10 mouse cellular contexts compared by ENCODE assay signal in genomic region chr10:79884446-79884845, GRCm38 (mm10). TPM values are rescaled to one million over a fixed set of nuclear protein-coding genes. Genes with fewer than 3 reads are reported as not detected.
DNase-seq lines count a peak whose midpoint lies in the region; ATAC-seq lines count a peak whose summit lies in the region.
"Had no signal": no experiment of that assay in that cellular context is flagged by ENCODE, and none has a peak within 500 bp of the region (broad histone marks: within the 10 kb centered on the region; RNA-seq: fewer than 3 reads in every experiment).

No protein-coding gene starts in this region.

- peak; percentile 67 to 89 for DNase-seq in adrenal gland, adult (ENCODE audit: inconsistent age in 2 of 2, low spot score in 1 of 2)
- no peak for DNase-seq in adrenal gland, postnatal 4 days (ENCODE audit: low spot score in 2 of 2)
- DNase-seq in kidney, postnatal 10 days, result peak; percentile 83
- peak; percentile 67 for DNase-seq in ovary, postnatal 36 days (ENCODE audit: low spot score)
- DNase-seq in midbrain, embryonic 10.5 days (ENCODE audit: low spot score), result no peak

- 78% methylated on average over 4 of the region's 4 CpGs for WGBS in midbrain, embryonic 10.5 days
- 59% methylated on average over 4 of the region's 4 CpGs for WGBS in forebrain, embryonic 15.5 days

- H3K27me3 ChIP-seq in megakaryocyte, embryonic 14.5 days (replicated peaks), result peaks cover 3% of the 10 kb centered on the region
- peaks cover 58% of the 10 kb centered on the region for H3K27me3 ChIP-seq in midbrain, embryonic 10.5 days (ENCODE audit: low read depth, poor library complexity, severe bottlenecking)
- H3K27me3 ChIP-seq in forebrain, embryonic 15.5 days, result peaks cover 17% of the 10 kb centered on the region

- no peak for ATAC-seq in megakaryocyte, adult 5-6 weeks (ENCODE audit: poor library complexity, severe bottlenecking)
- no peak for ATAC-seq in forebrain, embryonic 15.5 days (replicated peaks)

- H3K36me3 ChIP-seq in megakaryocyte, embryonic 14.5 days (replicated peaks; ENCODE audit: low read length), result no peaks in the 10 kb centered on the region
- no peaks in the 10 kb centered on the region for H3K36me3 ChIP-seq in midbrain, embryonic 10.5 days
- H3K36me3 ChIP-seq in forebrain, embryonic 15.5 days, result no peaks in the 10 kb centered on the region
- H3K36me3 ChIP-seq: midbrain, embryonic 12.5 days had no signal

- H3K4me1 ChIP-seq in megakaryocyte, embryonic 14.5 days, result peaks cover 77% of the 10 kb centered on the region
- peaks cover 30% of the 10 kb centered on the region for H3K4me1 ChIP-seq in midbrain, embryonic 10.5 days
- peaks cover 6% of the 10 kb centered on the region for H3K4me1 ChIP-seq in forebrain, embryonic 15.5 days

- no peak overlapping the region for H3K27ac ChIP-seq in midbrain, embryonic 10.5 days (replicated peaks)
- no peak overlapping the region for H3K27ac ChIP-seq in forebrain, embryonic 15.5 days (replicated peaks)
- H3K27ac ChIP-seq: midbrain, embryonic 12.5 days had no signal

- H3K4me3 ChIP-seq in megakaryocyte, embryonic 14.5 days (replicated peaks), result peak overlapping the region; percentile 38
- no peak overlapping the region for H3K4me3 ChIP-seq in midbrain, embryonic 10.5 days
- H3K4me3 ChIP-seq in forebrain, embryonic 15.5 days, result no peak overlapping the region
- H3K4me3 ChIP-seq: midbrain, embryonic 12.5 days had no signal

- H3K9ac ChIP-seq in forebrain, embryonic 15.5 days (replicated peaks), result no peak overlapping the region
- H3K9ac ChIP-seq: midbrain, embryonic 12.5 days had no signal

- no peaks in the 10 kb centered on the region for H3K9me3 ChIP-seq in megakaryocyte, embryonic 14.5 days
- no peaks in the 10 kb centered on the region for H3K9me3 ChIP-seq in midbrain, embryonic 10.5 days (replicated peaks)
- H3K9me3 ChIP-seq in forebrain, embryonic 15.5 days, result no peaks in the 10 kb centered on the region
- H3K9me3 ChIP-seq: midbrain, embryonic 12.5 days had no signal

- no peak overlapping the region for H3K4me2 ChIP-seq in forebrain, embryonic 15.5 days (replicated peaks)
- H3K4me2 ChIP-seq: midbrain, embryonic 12.5 days had no signal

RNA-seq across cellular contexts. Expression of gene Elane, which starts 1.6 kb away (rescaled TPM):
- 1 to 10 TPM in 1 of 2 experiments, under 1 TPM in 1; 0.92 to 5.7 TPM for total RNA-seq in adrenal gland, postnatal 4 days (2021)
- polyA plus RNA-seq in megakaryocyte, embryonic 14.5 days (2012; ENCODE audit: insufficient read depth, low replicate concordance), result 5.6 and 23.2 TPM in 2 replicates
- 348 and 366 TPM in 2 replicates for total RNA-seq in megakaryocyte, adult 5-6 weeks (2015)
- 161 and 164 TPM in 2 replicates for total RNA-seq in megakaryocyte, adult 5-6 weeks (2017)
- 0.16 and 0.46 TPM in 2 replicates for polyA plus RNA-seq in midbrain, embryonic 10.5 days (2016; fragmentation: Nextera tagmentation; extraction: Ambion mirVana)
- polyA plus RNA-seq in forebrain, embryonic 15.5 days (2015; fragmentation: Nextera tagmentation; extraction: Ambion mirVana), result 0.19 TPM in 1 of 2 replicates, not detected in the other
- polyA plus RNA-seq: intestine, postnatal 0 days; midbrain, embryonic 12.5 days had no signal

RNA-seq across cellular contexts. Expression of gene Cfd, which starts 6.2 kb away (rescaled TPM):
- total RNA-seq in adrenal gland, postnatal 4 days (2021), result 10 to 100 TPM; 13.7 to 25.6 TPM
- polyA plus RNA-seq in megakaryocyte, embryonic 14.5 days (2012; ENCODE audit: insufficient read depth, low replicate concordance), result not detected in 2 replicates
- total RNA-seq in megakaryocyte, adult 5-6 weeks (2015), result not detected in 2 replicates
- total RNA-seq in megakaryocyte, adult 5-6 weeks (2017), result not detected in 2 replicates
- polyA plus RNA-seq in midbrain, embryonic 10.5 days (2016; fragmentation: Nextera tagmentation; extraction: Ambion mirVana), result not detected in 2 replicates
- polyA plus RNA-seq in forebrain, embryonic 15.5 days (2015; fragmentation: Nextera tagmentation; extraction: Ambion mirVana), result not detected in 2 replicates
- polyA plus RNA-seq: intestine, postnatal 0 days; midbrain, embryonic 12.5 days had no signal

RNA-seq across cellular contexts. Expression of gene Plppr3, which starts 10.0 kb away (rescaled TPM):
- 10 to 100 TPM in 1 of 2 experiments, 1 to 10 TPM in 1; 8.6 to 14.8 TPM for total RNA-seq in adrenal gland, postnatal 4 days (2021)
- polyA plus RNA-seq in megakaryocyte, embryonic 14.5 days (2012; ENCODE audit: insufficient read depth, low replicate concordance), result 0.80 and 16.9 TPM in 2 replicates
- 6.2 and 10.6 TPM in 2 replicates for total RNA-seq in megakaryocyte, adult 5-6 weeks (2015)
- total RNA-seq in megakaryocyte, adult 5-6 weeks (2017), result 13.2 and 17.6 TPM in 2 replicates
- polyA plus RNA-seq in midbrain, embryonic 10.5 days (2016; fragmentation: Nextera tagmentation; extraction: Ambion mirVana), result 110 and 169 TPM in 2 replicates
- 405 and 410 TPM in 2 replicates for polyA plus RNA-seq in forebrain, embryonic 15.5 days (2015; fragmentation: Nextera tagmentation; extraction: Ambion mirVana)

RNA-seq across cellular contexts. Expression of gene Prtn3, which starts 10.2 kb away (rescaled TPM):
- total RNA-seq in adrenal gland, postnatal 4 days (2021), result 1 to 10 TPM; 2.2 to 7.0 TPM
- polyA plus RNA-seq in megakaryocyte, embryonic 14.5 days (2012; ENCODE audit: insufficient read depth, low replicate concordance), result 96.7 and 434 TPM in 2 replicates
- 322 and 372 TPM in 2 replicates for total RNA-seq in megakaryocyte, adult 5-6 weeks (2015)
- total RNA-seq in megakaryocyte, adult 5-6 weeks (2017), result 92.6 and 97.3 TPM in 2 replicates
- polyA plus RNA-seq in midbrain, embryonic 10.5 days (2016; fragmentation: Nextera tagmentation; extraction: Ambion mirVana), result 8.0 and 13.5 TPM in 2 replicates
- polyA plus RNA-seq in forebrain, embryonic 15.5 days (2015; fragmentation: Nextera tagmentation; extraction: Ambion mirVana), result 13.5 and 15.0 TPM in 2 replicates

RNA-seq across cellular contexts. Expression of gene Med16, which starts 24.3 kb away (rescaled TPM):
- 10 to 100 TPM; 64.1 to 64.7 TPM for total RNA-seq in adrenal gland, postnatal 4 days (2021)
- polyA plus RNA-seq in megakaryocyte, embryonic 14.5 days (2012; ENCODE audit: insufficient read depth, low replicate concordance), result 32.2 and 85.7 TPM in 2 replicates
- 12.0 and 13.6 TPM in 2 replicates for total RNA-seq in megakaryocyte, adult 5-6 weeks (2015)
- total RNA-seq in megakaryocyte, adult 5-6 weeks (2017), result 17.5 and 18.0 TPM in 2 replicates
- 69.8 and 70.8 TPM in 2 replicates for polyA plus RNA-seq in midbrain, embryonic 10.5 days (2016; fragmentation: Nextera tagmentation; extraction: Ambion mirVana)
- 53.2 and 56.6 TPM in 2 replicates for polyA plus RNA-seq in forebrain, embryonic 15.5 days (2015; fragmentation: Nextera tagmentation; extraction: Ambion mirVana)

Comparison
In these comparisons a context has a peak if more than half of its experiments do, and no peak if none do; other contexts are left out.
1. DNase-seq: peak in adrenal gland, adult (2 of 2), kidney, postnatal 10 days (single experiment) and ovary, postnatal 36 days (single experiment); none in adrenal gland, postnatal 4 days (0 of 2) and midbrain, embryonic 10.5 days (single experiment).